Mouse (Mus musculus): ENCODE results near the gene Itgb5. TPM values are rescaled to one million over a fixed set of nuclear protein-coding genes. Genes with fewer than 3 reads are reported as not detected.
A peak's percentile ranks its signal among the peaks of the same experiment; 100 is the strongest.

The Itgb5 gene
- polyA plus RNA-seq, 1 experiment from 2014 or later = 13.3 TPM

GRCm38 (mm10) chr16:33836676-33837075 is 7.2 kb downstream of the Itgb5 start:
- no peak overlapping the region for H3K9ac ChIP-seq (replicated peaks)
- H3K27me3 ChIP-seq = peaks cover 18% of the 10 kb centered on the region; the same call in 1 of the 2 replicates
- peaks cover 28% of the 10 kb centered on the region for H3K4me1 ChIP-seq
- no peak overlapping the region for H3K4me2 ChIP-seq (replicated peaks)
- no peak overlapping the region for H3K4me3 ChIP-seq
- no peaks in the 10 kb centered on the region for H3K9me3 ChIP-seq
- H3K36me3 ChIP-seq = no peaks in the 10 kb centered on the region
- no peak overlapping the region for H3K27ac ChIP-seq (replicated peaks)
- 94% methylated on average over 3 of the region's 3 CpGs for WGBS
- ATAC-seq (replicated peaks) = no peak

DNA sequence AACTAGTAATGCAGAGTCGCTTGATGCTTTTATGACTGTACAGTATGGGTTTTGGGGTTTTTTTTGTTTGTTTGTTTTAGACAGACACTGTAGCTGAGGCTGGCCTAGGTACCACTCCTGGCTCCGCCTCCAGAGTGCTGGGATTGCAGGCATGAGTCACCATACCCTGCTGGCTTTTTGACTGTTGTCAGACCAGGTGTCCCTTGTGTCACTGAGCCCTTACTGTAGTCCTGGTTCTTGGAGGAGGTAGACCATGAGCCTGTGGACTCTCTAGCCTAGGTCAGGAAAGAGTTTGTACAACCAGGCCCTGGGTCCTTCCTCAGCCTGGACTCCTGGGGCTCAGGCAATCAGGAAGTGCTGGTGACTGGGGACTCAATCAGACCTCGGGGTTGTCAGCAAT is 7.7 kb downstream of the Itgb5 start:
- H3K27me3 ChIP-seq = peaks cover 17% of the 10 kb centered on the region; the same call in 1 of the 2 replicates
- no peaks in the 10 kb centered on the region for H3K9me3 ChIP-seq
- WGBS = 76% methylated on average over 3 of the region's 3 CpGs
- H3K9ac ChIP-seq (replicated peaks) = no peak overlapping the region
- no peaks in the 10 kb centered on the region for H3K36me3 ChIP-seq
- H3K4me3 ChIP-seq = no peak overlapping the region
- ATAC-seq (replicated peaks) = no peak
- H3K4me2 ChIP-seq (replicated peaks) = no peak overlapping the region
- no peak overlapping the region for H3K27ac ChIP-seq (replicated peaks)
- H3K4me1 ChIP-seq = peaks cover 25% of the 10 kb centered on the region

GRCm38 (mm10) chr16:33840616-33841015 is 11.2 kb downstream of the Itgb5 start:
- H3K27me3 ChIP-seq = 0 out of 2 replicates have a peak, but pooled peaks cover 1% of the 10 kb centered on the region
- H3K4me2 ChIP-seq (replicated peaks) = no peak overlapping the region
- H3K9me3 ChIP-seq = no peaks in the 10 kb centered on the region
- no peak for ATAC-seq (replicated peaks)
- 84% methylated on average over 6 of the region's 6 CpGs for WGBS
- no peak overlapping the region for H3K27ac ChIP-seq (replicated peaks)
- no peaks in the 10 kb centered on the region for H3K36me3 ChIP-seq
- no peaks in the 10 kb centered on the region for H3K4me1 ChIP-seq
- no peak overlapping the region for H3K9ac ChIP-seq (replicated peaks)
- H3K4me3 ChIP-seq = no peak overlapping the region

DNA sequence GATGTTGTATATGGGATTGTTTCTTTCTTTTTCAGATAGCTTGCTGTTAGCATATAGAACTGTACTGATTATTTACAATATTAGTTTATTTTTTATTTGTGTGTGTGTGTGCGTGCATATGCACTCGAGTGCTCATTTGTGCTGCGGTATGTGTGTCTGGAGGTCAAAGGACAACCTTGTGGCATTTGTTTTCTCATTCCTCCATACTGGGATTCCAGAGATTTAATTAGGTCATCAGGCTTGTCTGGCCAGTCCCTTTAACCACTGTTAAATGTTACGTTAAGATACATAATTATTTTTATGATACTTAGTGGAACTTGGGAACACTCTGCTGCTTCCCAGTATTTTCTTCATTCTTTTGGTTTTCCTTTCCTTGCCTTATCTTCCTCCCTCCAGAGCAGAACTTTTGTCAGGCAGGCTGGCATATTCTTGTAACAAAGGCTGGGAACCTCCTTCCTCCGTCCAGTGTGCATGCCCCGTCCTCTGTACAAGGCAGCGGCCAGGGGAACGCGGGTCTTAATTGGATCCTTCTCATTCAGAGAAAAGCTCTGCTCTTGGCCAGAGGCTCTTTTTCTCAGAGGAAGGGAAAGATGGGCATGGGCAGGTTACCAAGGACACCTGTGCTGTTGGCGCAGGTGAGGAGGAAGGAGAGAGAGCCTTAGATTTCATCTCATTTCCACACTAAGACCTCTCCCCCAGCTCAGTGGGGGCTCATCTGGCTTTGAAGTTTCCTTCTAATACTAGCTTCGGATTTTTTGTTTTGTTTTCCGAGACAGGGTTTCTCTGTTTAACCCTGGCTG is 12.8 kb downstream of the Itgb5 start:
- Histone ChIP-seq H3K9ac (replicated peaks) (no peak overlapping the region), H3K4me3 (no peak overlapping the region), H3K4me2 (replicated peaks) (no peak overlapping the region), H3K9me3 (no peaks in the 10 kb centered on the region), H3K27ac (replicated peaks) (no peak overlapping the region), H3K27me3 (no peaks in the 10 kb centered on the region), H3K4me1 (no peaks in the 10 kb centered on the region), H3K36me3 (no peaks in the 10 kb centered on the region)
- WGBS = 31% methylated on average over 12 of the region's 12 CpGs
- no peak for ATAC-seq (replicated peaks)

DNA sequence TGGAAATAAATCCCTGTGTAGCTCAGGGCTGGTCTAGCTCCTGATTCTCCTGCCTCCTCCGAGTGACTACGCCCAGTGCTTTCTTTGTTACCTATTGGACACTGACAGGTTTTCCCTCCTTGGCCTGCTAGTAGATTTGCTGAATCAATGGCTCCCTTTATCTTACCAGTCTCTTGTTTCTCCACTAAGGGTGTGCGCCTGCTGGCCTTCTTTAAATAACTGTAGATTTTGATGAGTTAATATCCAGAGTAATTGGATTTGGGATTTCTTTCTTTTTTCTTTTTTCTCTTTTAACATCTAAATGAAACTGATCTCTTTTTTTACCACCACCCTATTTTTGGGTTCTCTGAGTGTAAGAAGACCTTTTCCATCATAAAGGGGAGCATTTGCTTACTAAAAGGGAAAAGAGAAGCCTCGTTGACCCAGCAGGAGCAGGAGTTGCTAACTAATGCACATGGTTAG is 14.7 kb downstream of the Itgb5 start:
- H3K27me3 ChIP-seq = no peaks in the 10 kb centered on the region
- H3K4me2 ChIP-seq (replicated peaks) = no peak overlapping the region
- H3K27ac ChIP-seq (replicated peaks) = no peak overlapping the region
- no peaks in the 10 kb centered on the region for H3K9me3 ChIP-seq
- no peak for ATAC-seq (replicated peaks)
- no peaks in the 10 kb centered on the region for H3K36me3 ChIP-seq
- H3K4me1 ChIP-seq = no peaks in the 10 kb centered on the region
- no peak overlapping the region for H3K9ac ChIP-seq (replicated peaks)
- H3K4me3 ChIP-seq = no peak overlapping the region
- WGBS = 28% methylated on average over 4 of the region's 4 CpGs

DNA sequence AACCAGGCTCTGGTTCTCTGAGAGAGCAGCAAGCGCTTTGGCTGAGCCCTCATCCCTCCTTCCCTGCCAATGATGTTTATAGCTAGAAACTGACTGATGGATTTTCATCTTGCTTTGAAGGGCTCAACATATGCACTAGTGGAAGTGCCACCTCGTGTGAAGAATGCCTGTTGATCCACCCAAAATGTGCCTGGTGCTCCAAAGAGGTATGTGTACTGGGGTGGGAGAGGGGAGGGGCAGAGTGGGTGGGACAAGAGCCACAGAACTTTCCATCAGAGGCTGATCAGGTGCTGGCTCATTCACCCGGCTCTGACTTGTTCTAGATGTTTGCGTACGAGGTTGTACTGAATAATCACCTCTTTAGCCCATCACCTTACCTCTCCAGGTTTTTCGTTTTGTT is 15.4 kb downstream of the Itgb5 start:
- Histone ChIP-seq H3K4me2 (replicated peaks) (no peak overlapping the region), H3K4me3 (no peak overlapping the region), H3K4me1 (no peaks in the 10 kb centered on the region), H3K36me3 (no peaks in the 10 kb centered on the region), H3K9ac (replicated peaks) (no peak overlapping the region), H3K27me3 (no peaks in the 10 kb centered on the region), H3K9me3 (no peaks in the 10 kb centered on the region), H3K27ac (replicated peaks) (no peak overlapping the region)
- ATAC-seq (replicated peaks) = no peak
- WGBS = 73% methylated on average over 6 of the region's 6 CpGs

DNA sequence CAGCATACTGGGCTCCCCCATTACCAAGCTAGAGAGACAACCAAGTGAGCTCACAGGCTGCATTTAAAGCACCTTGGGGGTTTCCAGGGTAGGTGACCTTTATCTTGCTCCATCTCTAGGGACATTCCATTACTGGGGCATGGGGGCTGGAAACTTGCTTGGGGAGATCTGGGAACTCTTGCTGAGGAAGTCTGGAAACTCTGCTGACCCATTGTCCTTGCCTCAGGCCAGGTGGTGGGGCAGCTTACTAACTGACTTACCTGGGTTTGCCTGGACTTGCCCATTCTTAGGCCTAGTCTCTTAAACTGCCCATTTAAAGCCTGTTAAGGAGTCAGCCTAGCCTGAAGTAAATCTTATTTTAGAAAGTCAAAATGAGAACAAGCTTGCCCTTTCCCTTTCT is 23.8 kb downstream of the Itgb5 start:
- no peaks in the 10 kb centered on the region for H3K9me3 ChIP-seq
- H3K4me2 ChIP-seq (replicated peaks) = no peak overlapping the region
- no peak for ATAC-seq (replicated peaks)
- no peaks in the 10 kb centered on the region for H3K27me3 ChIP-seq
- H3K27ac ChIP-seq (replicated peaks) = no peak overlapping the region
- no peaks in the 10 kb centered on the region for H3K4me1 ChIP-seq
- no peaks in the 10 kb centered on the region for H3K36me3 ChIP-seq
- H3K4me3 ChIP-seq = no peak overlapping the region
- H3K9ac ChIP-seq (replicated peaks) = no peak overlapping the region

- H3K27me3 ChIP-seq = no peaks in the 10 kb centered on the region
- ATAC-seq (replicated peaks) = no peak
- no peaks in the 10 kb centered on the region for H3K36me3 ChIP-seq
- no peak overlapping the region for H3K4me2 ChIP-seq (replicated peaks)
- H3K4me3 ChIP-seq = no peak overlapping the region
- H3K4me1 ChIP-seq = peaks cover 13% of the 10 kb centered on the region
- H3K27ac ChIP-seq (replicated peaks) = no peak overlapping the region
- H3K9ac ChIP-seq (replicated peaks) = no peak overlapping the region
- 91% methylated on average over 2 of the region's 2 CpGs for WGBS
- H3K9me3 ChIP-seq = no peaks in the 10 kb centered on the region
These were observed 29.3 kb downstream of the Itgb5 start for GRCm38 (mm10) chr16:33858766-33859165.

- 50% methylated on average over 5 of the region's 5 CpGs for WGBS
- Histone ChIP-seq H3K27ac (replicated peaks) (no peak overlapping the region), H3K9me3 (no peaks in the 10 kb centered on the region), H3K4me3 (no peak overlapping the region), H3K4me1 (peaks cover 13% of the 10 kb centered on the region), H3K36me3 (no peaks in the 10 kb centered on the region), H3K27me3 (no peaks in the 10 kb centered on the region), H3K4me2 (replicated peaks) (no peak overlapping the region; the same call in 1 of the 2 replicates), H3K9ac (replicated peaks) (no peak overlapping the region)
- peak; percentile 44; the same call in 1 of the 2 replicates for ATAC-seq (replicated peaks)
These were observed 29.9 kb downstream of the Itgb5 start for GRCm38 (mm10) chr16:33859380-33859779.

GRCm38 (mm10) chr16:33859988-33860700 is 30.7 kb downstream of the Itgb5 start:
- Histone ChIP-seq H3K27me3 (no peaks in the 10 kb centered on the region), H3K27ac (replicated peaks) (peak overlapping the region; percentile 59), H3K4me1 (peaks cover 13% of the 10 kb centered on the region), H3K4me3 (no peak overlapping the region), H3K4me2 (replicated peaks) (peak overlapping the region; percentile 28), H3K36me3 (no peaks in the 10 kb centered on the region), H3K9me3 (no peaks in the 10 kb centered on the region), H3K9ac (replicated peaks) (0 out of 2 replicates have a peak overlapping the region, but pooled peaks have one; percentile 21)
- ATAC-seq (replicated peaks) = peak; percentile 93
- 37% methylated on average over 14 of the region's 14 CpGs for WGBS

DNA sequence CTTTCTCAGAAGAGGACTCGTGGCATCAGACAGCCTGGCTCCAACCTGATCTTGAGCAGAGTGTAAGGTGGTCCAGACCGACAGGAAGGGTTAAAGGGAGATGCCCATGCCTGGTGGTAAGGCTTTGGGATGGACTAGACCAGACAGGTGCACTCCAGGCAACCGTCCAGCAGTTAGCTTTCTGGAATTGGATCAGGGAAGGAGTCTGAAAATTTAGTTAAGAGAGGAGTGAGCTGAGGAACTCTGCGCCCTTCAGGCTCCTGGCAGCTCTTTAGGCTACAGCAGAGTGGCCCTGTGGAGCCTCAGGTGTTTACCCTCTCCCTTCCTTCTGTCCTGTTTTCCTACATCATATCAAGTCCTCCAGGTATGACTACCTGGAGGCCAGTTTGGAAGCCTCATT is 32.9 kb downstream of the Itgb5 start:
- Histone ChIP-seq H3K4me1 (peaks cover 13% of the 10 kb centered on the region), H3K27ac (replicated peaks) (no peak overlapping the region), H3K9me3 (no peaks in the 10 kb centered on the region), H3K36me3 (no peaks in the 10 kb centered on the region), H3K4me2 (replicated peaks) (no peak overlapping the region), H3K9ac (replicated peaks) (no peak overlapping the region), H3K4me3 (no peak overlapping the region), H3K27me3 (no peaks in the 10 kb centered on the region)
- WGBS = 84% methylated on average over 4 of the region's 4 CpGs
- no peak for ATAC-seq (replicated peaks)

DNA sequence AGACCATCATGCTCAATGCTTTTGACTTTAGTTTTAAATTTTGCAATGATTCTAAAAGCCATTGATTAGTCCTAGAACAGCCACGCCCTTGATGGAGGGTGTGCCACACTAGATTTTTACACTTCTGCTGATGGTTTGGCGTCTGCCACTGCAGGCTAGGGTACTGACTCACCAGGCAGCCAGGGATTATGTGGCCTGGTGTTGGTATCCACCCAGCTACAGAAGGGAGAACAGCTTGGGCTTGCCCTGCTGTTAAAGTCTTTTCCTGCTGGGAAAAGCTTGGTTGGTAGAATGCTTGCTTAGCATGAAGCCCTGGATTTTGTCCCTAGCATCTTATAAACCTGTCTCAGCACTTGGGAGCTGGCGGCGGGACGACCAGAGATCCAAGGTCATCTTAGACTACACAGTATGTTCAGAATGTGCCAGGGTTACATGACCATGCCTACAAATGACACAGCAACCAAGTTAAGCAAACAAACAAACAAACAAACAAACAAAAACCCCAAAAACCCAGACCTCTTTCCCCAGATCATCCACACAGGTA is 33.8 kb downstream of the Itgb5 start:
- Histone ChIP-seq H3K27me3 (no peaks in the 10 kb centered on the region), H3K36me3 (no peaks in the 10 kb centered on the region), H3K4me2 (replicated peaks) (no peak overlapping the region), H3K9ac (replicated peaks) (no peak overlapping the region), H3K9me3 (no peaks in the 10 kb centered on the region), H3K4me1 (peaks cover 13% of the 10 kb centered on the region), H3K4me3 (no peak overlapping the region), H3K27ac (replicated peaks) (no peak overlapping the region)
- 77% methylated on average over 5 of the region's 5 CpGs for WGBS
- no peak for ATAC-seq (replicated peaks)

Measured in forebrain, embryonic 15.5 days (tissue).